Mouse (Mus musculus): ENCODE results near the gene Tmem213.

Tmem213 gene

GRCm38 (mm10) chr6:38116107-38116770, 7.2 kb downstream of the Tmem213 start:
- no peak for DNase-seq (ENCODE audit: low read depth, low spot score)

GRCm38 (mm10) chr6:38118341-38118740, 9.3 kb downstream of the Tmem213 start:
- DNase-seq (ENCODE audit: low read depth, low spot score), result no peak

- DNase-seq (ENCODE audit: low read depth, low spot score), result no peak
Measured at GRCm38 (mm10) chr6:38120681-38121371, 11.8 kb downstream of the Tmem213 start.

GRCm38 (mm10) chr6:38121843-38122242, 12.8 kb downstream of the Tmem213 start:
- no peak for DNase-seq (ENCODE audit: low read depth, low spot score)

- no peak for DNase-seq (ENCODE audit: low read depth, low spot score)
Measured at GRCm38 (mm10) chr6:38122791-38123190, 13.7 kb downstream of the Tmem213 start.

- DNase-seq (ENCODE audit: low read depth, low spot score), result no peak
Measured at GRCm38 (mm10) chr6:38123471-38124206, 14.6 kb downstream of the Tmem213 start.

DNA sequence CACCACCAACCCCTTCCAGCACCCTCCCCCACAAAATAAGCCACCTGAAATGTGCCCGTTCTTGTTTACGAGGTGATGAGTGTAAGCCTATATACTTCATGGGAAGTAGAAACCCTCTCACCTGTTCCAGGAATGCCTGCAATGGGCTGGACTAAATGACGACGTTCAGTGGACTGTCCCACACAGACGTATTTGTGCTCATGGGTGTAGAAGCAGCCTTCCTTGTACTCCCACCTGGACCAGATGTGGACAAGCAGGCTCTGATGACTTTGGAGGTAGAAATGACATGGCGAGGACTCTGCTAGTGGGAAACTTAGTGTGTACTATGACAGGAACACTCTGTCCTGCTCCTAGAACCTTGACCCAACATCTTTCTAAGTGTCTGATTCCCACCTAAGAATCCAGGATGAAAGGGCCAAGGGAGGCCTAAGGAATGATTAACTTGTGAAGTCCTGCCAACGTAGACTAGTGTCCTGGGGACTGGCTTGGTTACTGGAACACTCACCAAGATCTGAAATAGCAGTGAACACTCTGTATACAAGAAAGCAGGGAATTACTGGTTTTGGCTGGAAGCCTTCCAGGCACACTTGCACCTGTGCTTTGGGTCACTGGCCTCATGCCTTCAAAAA, 15.3 kb downstream of the Tmem213 start, which contains the start of gene Atp6v0a4:
Gene Atp6v0a4 (minus strand): TSS at position 380 of the 629 bp plus-strand sequence.
- DNase-seq (ENCODE audit: low read depth, low spot score), result no peak

GRCm38 (mm10) chr6:38124882-38125281, 15.8 kb downstream of the Tmem213 start:
- no peak for DNase-seq (ENCODE audit: low read depth, low spot score)

DNA sequence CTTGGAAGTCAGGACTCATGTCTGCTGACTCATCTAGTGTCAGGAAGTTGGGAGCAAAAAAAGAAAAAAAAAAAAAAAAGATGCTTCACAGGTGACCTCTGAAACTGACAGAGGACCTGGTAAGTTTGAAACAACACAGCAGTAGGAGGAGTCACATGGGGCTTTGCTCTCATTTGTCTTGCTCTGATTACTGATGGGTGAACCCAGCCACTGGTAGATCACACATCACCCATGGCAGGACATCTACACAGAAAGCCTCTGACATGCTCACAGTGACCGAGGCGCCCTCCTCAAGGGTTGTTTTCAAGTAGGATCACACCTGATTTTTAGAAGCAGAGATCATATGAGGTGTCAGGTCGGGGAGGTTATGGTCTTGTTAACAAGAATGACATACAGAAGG, 16.4 kb downstream of the Tmem213 start:
- no peak for DNase-seq (ENCODE audit: low read depth, low spot score)

GRCm38 (mm10) chr6:38128115-38128514, 19.1 kb downstream of the Tmem213 start:
- DNase-seq (ENCODE audit: low read depth, low spot score), result no peak

GRCm38 (mm10) chr6:38129883-38130282, 20.8 kb downstream of the Tmem213 start:
- no peak for DNase-seq (ENCODE audit: low read depth, low spot score)

GRCm38 (mm10) chr6:38131801-38132231, 22.8 kb downstream of the Tmem213 start:
- DNase-seq (ENCODE audit: low read depth, low spot score), result no peak

GRCm38 (mm10) chr6:38134806-38135559, 25.9 kb downstream of the Tmem213 start:
- no peak for DNase-seq (ENCODE audit: low read depth, low spot score)

DNA sequence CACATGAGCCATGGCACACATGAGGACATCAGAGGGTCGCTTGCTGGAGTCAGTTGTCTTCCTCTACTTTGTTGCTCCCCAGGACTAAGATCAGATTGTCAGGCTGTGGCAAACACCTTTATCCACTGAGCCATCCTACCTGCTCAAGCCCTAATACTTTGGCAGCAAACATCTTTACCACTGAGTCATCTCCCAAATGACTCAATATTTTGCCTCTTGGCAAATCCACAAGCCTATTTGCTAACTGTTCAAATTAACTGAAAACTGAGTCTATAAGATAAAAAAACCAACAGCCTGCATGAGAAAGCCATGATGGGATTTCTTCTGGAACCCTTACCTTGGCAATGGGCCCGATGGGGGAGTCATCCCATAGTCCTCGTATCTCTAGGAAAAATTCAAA, 30.0 kb downstream of the Tmem213 start:
- DNase-seq (ENCODE audit: low read depth, low spot score), result no peak

- DNase-seq (ENCODE audit: low read depth, low spot score), result no peak
Measured at GRCm38 (mm10) chr6:38140402-38140801, 31.3 kb downstream of the Tmem213 start.

DNA sequence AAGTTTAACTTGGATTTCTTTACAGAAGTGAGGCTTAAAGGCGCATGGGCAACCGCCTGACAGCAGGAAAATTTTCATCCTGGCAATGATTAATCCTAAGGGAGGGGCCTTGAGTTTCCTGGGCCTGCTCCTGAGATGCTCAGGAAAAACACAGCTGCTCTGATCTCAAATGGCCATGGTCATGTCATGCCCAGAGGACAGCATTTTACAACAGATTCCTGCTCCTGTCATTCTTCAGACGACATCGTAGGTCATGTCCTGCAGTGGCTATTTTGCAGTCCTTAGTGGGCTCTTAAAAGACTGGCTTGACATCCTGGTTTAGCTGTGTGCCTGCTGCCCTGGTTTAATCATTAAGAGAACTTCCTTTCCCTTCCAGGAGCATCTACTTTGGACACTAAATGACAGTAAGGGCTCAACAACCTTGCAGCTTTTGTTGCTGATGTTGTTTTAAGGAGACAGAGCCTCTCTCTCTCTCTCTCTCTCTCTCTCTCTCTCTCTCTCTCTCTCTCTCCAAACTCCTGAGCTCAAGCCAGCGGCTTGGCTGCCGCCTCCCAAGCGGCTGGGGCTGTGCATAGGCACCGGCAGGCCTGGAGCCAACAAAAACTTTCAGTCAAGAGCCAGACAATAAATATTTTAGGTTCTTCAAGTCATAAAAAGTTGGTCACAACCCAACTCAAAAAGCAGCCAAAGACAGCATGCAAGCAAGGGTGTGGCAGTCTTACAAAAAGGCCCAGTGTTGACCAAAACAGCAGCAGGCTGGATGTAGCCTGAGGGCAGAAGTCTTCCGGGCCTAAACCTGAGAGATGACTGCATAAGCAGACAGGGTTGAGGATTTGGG, 35.3 kb downstream of the Tmem213 start:
- DNase-seq (ENCODE audit: low read depth, low spot score), result no peak

DNA sequence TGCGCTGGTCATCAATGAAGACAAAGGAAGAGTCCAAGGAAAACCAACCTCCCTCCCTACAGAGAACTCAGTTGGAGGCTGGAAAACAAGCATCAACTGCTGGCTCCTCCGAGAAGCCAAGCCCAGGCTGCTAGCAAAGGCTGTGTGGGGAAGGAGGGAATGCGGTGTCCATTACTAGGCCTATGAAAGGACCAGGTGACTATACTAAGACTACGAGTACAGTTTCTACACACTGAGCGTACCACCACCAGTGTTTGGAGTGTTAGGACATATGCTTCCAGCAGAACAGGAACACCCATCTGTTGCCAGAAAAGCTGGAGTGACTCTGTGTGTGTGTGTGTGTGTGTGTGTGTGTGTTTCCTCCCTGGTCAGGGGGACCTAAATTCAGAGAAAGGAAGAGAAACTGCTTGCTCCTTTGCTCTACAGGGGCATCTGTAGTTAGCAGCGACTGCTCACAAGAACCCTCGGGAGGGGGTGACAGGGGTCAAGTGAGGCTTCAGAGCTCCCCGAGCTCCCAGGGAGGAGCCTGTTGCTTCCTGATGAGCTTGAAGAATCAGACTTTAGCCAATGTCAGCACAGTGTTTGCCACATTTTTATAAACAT, 36.5 kb downstream of the Tmem213 start:
- no peak for DNase-seq (ENCODE audit: low read depth, low spot score)

- DNase-seq (ENCODE audit: low read depth, low spot score), result no peak
Measured at GRCm38 (mm10) chr6:38147301-38147700, 38.2 kb downstream of the Tmem213 start.

DNA sequence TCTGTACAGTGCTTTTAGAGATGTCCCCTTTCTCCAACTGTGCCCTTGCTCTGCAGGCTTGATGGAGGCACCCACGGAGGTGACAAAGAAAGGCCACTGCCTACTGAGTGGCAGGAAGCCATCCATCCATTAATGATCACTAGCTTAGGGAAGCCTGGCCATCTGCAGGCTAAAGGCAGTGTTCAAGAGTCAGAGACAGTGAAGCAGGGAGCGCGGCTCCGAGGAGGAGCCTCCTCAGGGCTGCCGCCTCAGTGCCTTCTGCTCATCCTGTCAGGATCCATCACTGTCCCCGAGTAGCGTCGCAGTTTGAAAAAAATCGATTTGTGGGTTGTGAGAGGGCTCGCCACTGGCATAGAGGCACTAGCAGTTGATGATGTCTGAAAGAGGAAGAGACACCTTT, 39.6 kb downstream of the Tmem213 start:
- no peak for DNase-seq (ENCODE audit: low read depth, low spot score)

DNA sequence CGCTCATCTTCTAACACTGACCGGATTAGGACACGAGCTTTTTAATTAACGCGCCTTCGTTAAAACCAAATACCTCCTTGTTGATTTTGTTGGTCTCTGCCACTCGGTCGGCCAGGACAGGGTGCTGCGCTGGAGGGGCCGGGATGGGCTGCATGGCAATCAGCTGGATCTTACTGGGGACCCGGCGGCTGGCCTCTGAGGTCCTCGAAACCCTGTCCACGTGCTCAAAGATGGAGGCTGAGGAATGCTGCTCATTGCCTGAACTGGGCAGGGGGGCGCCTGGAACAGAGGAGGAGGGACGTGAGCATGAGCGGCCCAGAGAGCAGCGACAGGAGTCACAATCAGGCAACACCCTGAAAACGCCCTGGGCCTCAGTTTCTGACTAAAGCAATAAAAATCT, 40.4 kb downstream of the Tmem213 start:
- DNase-seq (ENCODE audit: low read depth, low spot score), result no peak

Data from forelimb bud, embryonic 11.5 days (tissue).